Mouse (Mus musculus) gastrocnemius, adult 2 months (tissue): Measurements from ENCODE around the gene Pnpla8. TPM values are rescaled to one million over a fixed set of nuclear protein-coding genes. Genes with fewer than 3 reads are reported as not detected.

Source experiments
- DNase-seq: peaks from one replicate; pipeline ENCODE4 v3.0.0; 2022
- H3K27ac ChIP-seq: fragments of 200-600 bp; 2 replicates; pipeline ENCODE4 v1.8.1; 2022; ENCODE audit warnings: mild to moderate bottlenecking
- H3K4me3 ChIP-seq: fragments of 200-600 bp; 2 replicates; pipeline ENCODE4 v1.8.1; 2022; ENCODE audit warnings: mild to moderate bottlenecking, moderate library complexity
- CTCF ChIP-seq: fragments of 200-600 bp; IDR thresholded peaks from 2 replicates; pipeline ENCODE4 v1.8.1; 2022; ENCODE audit warnings: antibody characterized with exemption, mild to moderate bottlenecking, moderate library complexity
- intact Hi-C: fragments of 180-260 bp; cut with DNase I; formaldehyde crosslinking; loops from one replicate; pipeline ENCODE4 v1.15.1; 2025
- total RNA-seq, 2 experiments: library from RNA; stranded (reverse); gene quantifications; 2 replicates each; pipeline ENCODE4 v1.2.3; 2021

Gene Pnpla8
- total RNA-seq, 2 experiments from 2014 or later = 138 to 172 TPM

- no peak for DNase-seq
- intact Hi-C loops = no loop called here
- H3K27ac ChIP-seq = peak overlapping the region; percentile 52
- no peak for TF ChIP-seq CTCF
- no peak overlapping the region for H3K4me3 ChIP-seq
Observed at GRCm38 (mm10) chr12:44283378-44283777, 62.2 kb downstream of the Pnpla8 start.

- Histone ChIP-seq H3K27ac (no peak overlapping the region), H3K4me3 (no peak overlapping the region)
- DNase-seq = no peak
- intact Hi-C loops = no loop called here
- no peak for TF ChIP-seq CTCF
Observed at GRCm38 (mm10) chr12:44286992-44287391, 65.8 kb downstream of the Pnpla8 start.

DNA sequence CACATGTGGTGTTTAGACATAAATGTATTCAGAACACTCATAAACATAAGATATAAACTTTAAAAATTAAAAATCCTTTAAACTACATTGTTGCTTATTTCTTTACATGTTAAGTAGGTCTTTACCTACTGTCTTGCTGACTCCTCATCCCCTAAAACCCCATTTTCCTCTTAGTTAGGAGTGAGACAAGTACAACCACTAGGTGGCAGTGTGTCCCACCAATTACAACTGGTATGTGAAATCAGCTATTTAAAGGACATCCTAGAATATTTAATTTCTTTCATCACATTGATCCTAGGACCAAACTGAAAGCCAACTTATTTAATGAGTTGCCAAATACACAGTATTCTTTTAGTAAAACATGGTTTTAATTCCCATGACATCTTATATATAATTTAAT lies 71.1 kb downstream of the Pnpla8 start:
- intact Hi-C loops = no loop called here
- TF ChIP-seq CTCF = peak; percentile 93; the same call in 1 of the 2 replicates
- H3K27ac ChIP-seq = no peak overlapping the region
- H3K4me3 ChIP-seq = no peak overlapping the region
- DNase-seq = peak; percentile 56

DNA sequence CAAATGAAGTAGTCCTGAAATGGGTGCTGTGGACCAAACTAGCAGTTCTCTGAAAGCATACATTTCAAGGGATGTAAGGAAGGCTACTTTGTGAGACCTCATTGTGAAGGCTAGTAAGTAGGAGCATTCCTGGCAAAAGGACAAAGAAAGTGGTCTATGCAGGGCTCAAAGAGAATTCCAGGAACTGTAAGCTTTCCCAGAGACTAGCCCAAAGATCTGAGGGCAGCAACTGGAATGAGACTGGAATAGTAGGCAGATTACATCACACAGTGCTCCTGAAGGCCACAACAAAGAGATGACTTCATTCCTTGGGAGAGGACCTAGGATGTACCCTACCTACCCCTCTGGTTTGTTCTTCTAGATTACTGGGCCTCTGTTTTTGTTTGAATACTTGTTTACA lies 79.6 kb downstream of the Pnpla8 start:
- intact Hi-C loops = no loop called here

GRCm38 (mm10) chr12:44304012-44304411 lies 82.8 kb downstream of the Pnpla8 start:
- Histone ChIP-seq H3K27ac (no peak overlapping the region), H3K4me3 (no peak overlapping the region)
- intact Hi-C loops = no loop called here
- TF ChIP-seq CTCF = no peak
- DNase-seq = no peak

More for the DNA sequence above, 79.6 kb downstream of the Pnpla8 start:
- TF ChIP-seq CTCF = no peak
- Histone ChIP-seq H3K27ac (no peak overlapping the region), H3K4me3 (no peak overlapping the region)
- no peak for DNase-seq

- no peak for DNase-seq
- TF ChIP-seq CTCF = no peak
- Histone ChIP-seq H3K27ac (no peak overlapping the region), H3K4me3 (no peak overlapping the region)
- intact Hi-C loops = no loop called here
Observed at GRCm38 (mm10) chr12:44304869-44305268, 83.7 kb downstream of the Pnpla8 start.

GRCm38 (mm10) chr12:44308221-44308620 lies 87.1 kb downstream of the Pnpla8 start:
- H3K4me3 ChIP-seq = no peak overlapping the region
- no peak for DNase-seq
- H3K27ac ChIP-seq = no peak overlapping the region
- TF ChIP-seq CTCF = no peak
- intact Hi-C loops = no loop called here

DNA sequence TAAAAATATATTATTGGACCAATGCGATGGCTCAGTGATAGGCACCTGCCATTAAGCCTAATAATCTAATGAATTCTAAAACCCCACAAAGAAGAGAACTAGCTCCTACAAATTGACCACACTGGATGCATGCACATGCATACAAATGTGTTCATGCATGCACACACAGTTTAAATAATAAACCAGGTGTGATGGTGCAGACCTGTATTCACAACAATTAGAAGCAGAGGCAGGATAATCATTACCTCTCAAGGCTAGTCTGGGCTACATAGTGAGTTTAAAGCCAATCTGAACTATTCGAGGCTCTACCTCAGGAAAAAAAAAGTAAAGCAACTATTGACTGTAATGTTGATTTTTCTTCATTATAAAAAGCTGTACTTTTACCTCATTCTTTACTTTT lies 94.0 kb downstream of the Pnpla8 start:
- intact Hi-C loops = no loop called here
- Histone ChIP-seq H3K27ac (no peak overlapping the region), H3K4me3 (no peak overlapping the region)
- no peak for DNase-seq
- no peak for TF ChIP-seq CTCF

DNA sequence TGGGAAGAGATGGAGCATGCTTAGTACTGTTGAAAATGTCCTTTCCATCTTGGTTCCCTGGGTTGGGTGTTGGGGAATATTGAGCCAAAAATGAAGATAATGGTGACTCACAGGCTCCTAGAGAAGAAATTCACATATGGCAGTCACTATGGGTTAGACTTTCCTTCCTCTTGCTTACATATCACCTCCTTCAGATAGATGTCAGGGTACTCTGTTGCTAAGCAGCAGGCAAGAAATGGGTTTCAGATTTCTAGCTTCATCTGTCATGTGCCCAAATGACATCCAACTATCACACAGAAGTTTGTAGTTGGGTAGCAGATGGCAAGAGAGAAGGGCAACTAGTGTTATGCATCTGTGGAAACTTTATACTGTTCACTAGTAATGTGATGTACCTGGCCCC lies 103.9 kb downstream of the Pnpla8 start:
- DNase-seq = no peak
- no peak for TF ChIP-seq CTCF
- no peak overlapping the region for H3K4me3 ChIP-seq
- intact Hi-C loops = loop anchor here (10.0 kb wide), 1 partner anchor 130 kb away; no protein-coding TSS in a partner anchor
- H3K27ac ChIP-seq = no peak overlapping the region

DNA sequence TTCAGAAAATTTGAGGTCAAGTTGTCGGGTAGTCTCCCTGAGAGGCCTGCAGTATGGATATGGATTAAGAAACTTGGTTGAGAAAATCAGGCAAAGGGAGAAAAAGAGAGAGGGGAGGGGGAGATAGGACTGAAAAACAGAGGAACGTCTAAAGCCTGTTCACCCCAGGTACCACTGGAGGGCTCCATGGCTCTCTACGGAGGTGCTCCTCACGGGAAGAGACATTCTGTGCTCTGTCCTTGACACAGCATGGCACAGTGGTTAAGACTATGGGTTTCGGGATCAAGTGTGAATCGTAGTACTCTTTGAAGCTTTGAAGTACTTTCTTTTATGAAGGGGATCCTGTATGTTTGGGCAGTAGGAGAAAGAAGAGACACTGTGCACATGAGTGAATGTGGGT lies 106.3 kb downstream of the Pnpla8 start:
- no peak overlapping the region for H3K4me3 ChIP-seq
- no peak overlapping the region for H3K27ac ChIP-seq
- intact Hi-C loops = loop anchor here (10.0 kb wide), 1 partner anchor 127 kb away; no protein-coding TSS in a partner anchor
- TF ChIP-seq CTCF = peak; percentile 25; the same call in 1 of the 2 replicates
- no peak for DNase-seq

GRCm38 (mm10) chr12:44328381-44329315 lies 107.5 kb downstream of the Pnpla8 start, which contains the start of gene Nrcam:
TSS of gene Nrcam (plus strand) at chr12:44328885.
- TF ChIP-seq CTCF = no peak
- H3K27ac ChIP-seq = no peak within 1 kb of the TSS
- peak; percentile 46 for DNase-seq

DNA sequence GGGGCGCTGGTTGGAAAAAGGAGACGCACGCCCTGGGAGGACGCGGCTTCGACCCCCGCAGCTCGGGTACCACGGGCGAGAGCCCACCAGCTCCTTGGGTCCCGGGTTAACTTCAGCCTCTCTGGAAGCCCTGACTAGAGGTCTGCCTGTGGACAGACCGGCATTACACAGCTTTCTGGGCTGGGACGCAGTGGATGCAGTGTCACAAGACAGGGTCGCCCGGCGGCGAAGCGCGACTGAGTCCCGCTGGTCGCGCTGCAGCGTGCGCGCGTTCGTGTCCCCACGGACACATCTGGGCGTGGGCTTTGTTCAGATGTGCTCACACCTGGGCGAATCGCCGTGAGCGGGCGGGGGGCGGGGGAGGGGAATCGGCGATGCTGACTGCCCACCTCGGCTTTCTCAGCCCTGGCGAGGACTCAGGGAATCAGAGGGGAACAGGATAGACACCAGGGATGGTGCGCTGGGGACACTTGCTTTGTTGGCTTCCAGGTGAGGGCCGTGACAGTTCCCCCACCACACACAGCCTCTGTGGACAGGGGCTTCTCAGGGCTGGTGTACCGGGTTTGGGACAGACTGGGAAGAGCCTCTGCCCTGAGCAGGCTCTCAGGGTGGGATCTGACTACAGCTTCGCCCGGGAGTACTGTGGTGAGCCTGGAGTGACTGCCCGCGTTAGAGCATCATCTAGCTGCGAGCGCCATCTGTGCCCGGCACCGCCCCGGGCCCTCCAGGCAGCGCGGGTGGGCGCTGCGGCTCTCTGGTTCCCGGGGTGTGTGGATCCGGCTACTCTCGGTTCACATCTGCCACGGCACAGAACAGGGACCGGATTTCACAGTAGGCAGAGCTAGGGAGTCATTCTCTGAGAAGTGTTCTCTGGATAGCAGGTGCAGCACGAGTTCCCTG lies 108.4 kb downstream of the Pnpla8 start:
- H3K27ac ChIP-seq = no peak overlapping the region
- H3K4me3 ChIP-seq = peak overlapping the region; percentile 78
- no peak for TF ChIP-seq CTCF
- no peak for DNase-seq
- intact Hi-C loops = loop anchor here (10.0 kb wide), 1 partner anchor 125 kb away; no protein-coding TSS in a partner anchor

More at GRCm38 (mm10) chr12:44328381-44329315, 107.5 kb downstream of the Pnpla8 start, which contains the start of gene Nrcam:
- peak within 1 kb of the TSS; percentile 78 for H3K4me3 ChIP-seq
- intact Hi-C loops = loop anchor here (10.0 kb wide), 1 partner anchor 126 kb away; no protein-coding TSS in a partner anchor
